ENCODE assay signal across 22 mouse cellular contexts in the genomic region with DNA sequence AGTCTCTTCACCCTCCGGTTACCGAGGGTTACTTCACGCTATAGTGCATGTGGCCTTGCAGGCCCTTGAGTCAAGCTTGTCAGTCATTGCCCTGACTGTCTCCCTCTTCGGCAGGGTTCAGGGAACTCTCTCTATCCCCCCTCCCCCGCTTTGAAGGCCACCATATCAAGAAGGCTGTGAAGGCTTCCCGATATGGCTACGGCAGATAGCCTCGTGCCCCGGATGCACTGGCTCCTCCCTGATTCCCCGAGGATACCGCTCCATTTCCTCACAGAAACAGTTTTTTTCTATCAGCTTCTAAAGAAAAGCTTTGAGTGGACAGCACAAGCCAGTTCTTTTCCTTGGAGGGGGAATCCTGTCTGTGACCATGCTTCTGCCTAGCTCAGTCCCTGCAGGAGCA. TPM values are rescaled to one million over a fixed set of nuclear protein-coding genes. Genes with fewer than 3 reads are reported as not detected.
DNase-seq lines count a peak whose midpoint lies in the region; ATAC-seq and TF ChIP-seq lines count a peak whose summit lies in the region.
"Had no signal": no experiment of that assay in that cellular context is flagged by ENCODE, and none has a peak within 500 bp of the region (broad histone marks: within the 10 kb centered on the region; RNA-seq: fewer than 3 reads in every experiment).

No protein-coding gene starts in this region.

- no peaks in the 10 kb centered on the region for H3K4me1 ChIP-seq in kidney, adult 2 months (ENCODE audit: control insufficient read depth, insufficient read depth, low read length)
- H3K4me1 ChIP-seq in kidney, embryonic 14.5 days (ENCODE audit: control insufficient read depth, insufficient read depth, low read length), result peaks cover 8% of the 10 kb centered on the region
- H3K4me1 ChIP-seq: forebrain, embryonic 15.5 days had no signal

- H3K27ac ChIP-seq in gastrocnemius, adult 2 months, result peak overlapping the region; percentile 44; the same call in 1 of the 2 replicates
- H3K27ac ChIP-seq in kidney, adult 2 months (ENCODE audit: insufficient read depth, low read depth, low read length), result no peak overlapping the region; the same call in 1 of the 2 replicates
- H3K27ac ChIP-seq in kidney, embryonic 14.5 days (ENCODE audit: low read depth, low read length), result no peak overlapping the region
- H3K27ac ChIP-seq: embryonic facial prominence, embryonic 12.5 days; forebrain, embryonic 15.5 days; left cerebral cortex, adult 2 months; liver, embryonic 12.5 days; midbrain, embryonic 10.5 days had no signal

- intact Hi-C loops in gastrocnemius, adult 2 months (cut with DNase I), result no loop called here

- no peak for DNase-seq in gastrocnemius, adult 2 months
- no peak for DNase-seq in gastrocnemius, postnatal 10 days
- DNase-seq in kidney, adult 2 months, result peak; percentile 42
- peak; percentile 48 to 68 for DNase-seq in adrenal gland, postnatal 36 days
- DNase-seq in kidney, postnatal 25 days, result peak; percentile 26 to 56
- DNase-seq in right cerebral cortex, postnatal 36 days (ENCODE audit: low spot score in 2 of 2), result no peak
- DNase-seq in frontal cortex, adult 2 months (ENCODE audit: extremely low spot score in 1 of 2, low spot score in 1 of 2), result no peak
- DNase-seq: cerebellum, adult 11 months; lung, embryonic 14.5 days; thymus, adult 18-20 months had no signal

- H3K9me3 ChIP-seq in kidney, embryonic 14.5 days (ENCODE audit: control insufficient read depth, low read length), result no peaks in the 10 kb centered on the region
- H3K9me3 ChIP-seq: embryonic facial prominence, embryonic 12.5 days; forebrain, embryonic 15.5 days; liver, embryonic 12.5 days; midbrain, embryonic 10.5 days had no signal

- WGBS in kidney, adult 2 months, result 49% methylated on average over 11 of the region's 11 CpGs
- WGBS in kidney, embryonic 14.5 days, result 47% methylated on average over 11 of the region's 11 CpGs

- H3K4me3 ChIP-seq in gastrocnemius, adult 2 months, result no peak overlapping the region
- no peak overlapping the region for H3K4me3 ChIP-seq in kidney, adult 2 months (ENCODE audit: insufficient read depth, low read depth, low read length)
- no peak overlapping the region for H3K4me3 ChIP-seq in kidney, embryonic 14.5 days (ENCODE audit: low read length)
- H3K4me3 ChIP-seq: embryonic facial prominence, embryonic 12.5 days; forebrain, embryonic 15.5 days; left cerebral cortex, adult 2 months; liver, embryonic 12.5 days; midbrain, embryonic 10.5 days had no signal

- no peak for TF ChIP-seq POLR2A in kidney, adult 2 months (IDR thresholded peaks at IDR 0.05; ENCODE audit: low read depth, low read length)

- H3K9ac ChIP-seq in kidney, embryonic 14.5 days (ENCODE audit: low read depth, low read length), result no peak overlapping the region
- H3K9ac ChIP-seq: embryonic facial prominence, embryonic 12.5 days; forebrain, embryonic 15.5 days; liver, embryonic 12.5 days; lung, embryonic 14.5 days had no signal

- H3K27me3 ChIP-seq in kidney, adult 2 months (replicated peaks; ENCODE audit: control insufficient read depth, insufficient read depth, low read length), result no peaks in the 10 kb centered on the region
- H3K27me3 ChIP-seq in kidney, embryonic 14.5 days (ENCODE audit: control insufficient read depth, insufficient read depth, low read length), result no peaks in the 10 kb centered on the region
- H3K27me3 ChIP-seq: embryonic facial prominence, embryonic 12.5 days; forebrain, embryonic 15.5 days had no signal

- H3K4me2 ChIP-seq in kidney, embryonic 14.5 days (replicated peaks; ENCODE audit: low read depth, low read length), result no peak overlapping the region
- H3K4me2 ChIP-seq: embryonic facial prominence, embryonic 12.5 days; forebrain, embryonic 15.5 days; liver, embryonic 12.5 days; lung, embryonic 14.5 days had no signal

- ATAC-seq in kidney, embryonic 14.5 days (ENCODE audit: low FRiP score, low TSS enrichment), result no peak
- ATAC-seq: forebrain, embryonic 15.5 days; liver, embryonic 12.5 days had no signal

- H3K36me3 ChIP-seq in kidney, adult 2 months (ENCODE audit: control insufficient read depth, insufficient read depth, low read length), result no peaks in the 10 kb centered on the region
- no peaks in the 10 kb centered on the region for H3K36me3 ChIP-seq in kidney, embryonic 14.5 days (ENCODE audit: control insufficient read depth, insufficient read depth, low read length)
- H3K36me3 ChIP-seq: embryonic facial prominence, embryonic 12.5 days; forebrain, embryonic 15.5 days; liver, embryonic 12.5 days; midbrain, embryonic 10.5 days had no signal

- TF ChIP-seq CTCF in gastrocnemius, adult 2 months (IDR thresholded peaks at IDR 0.05), result no peak
- TF ChIP-seq CTCF in kidney, adult 2 months (conservative IDR thresholded peaks at IDR 0.05; ENCODE audit: insufficient read depth, insufficient read length, low read depth, low read length), result no peak

RNA-seq across cellular contexts. Expression of gene Lrrk1, which starts 17.4 kb away (rescaled TPM):
- total RNA-seq in gastrocnemius, adult 2 months (2021), result 1 to 10 TPM; 3.0 to 6.4 TPM
- total RNA-seq in gastrocnemius, postnatal 10 days (2021), result 1 to 10 TPM; 7.7 to 9.2 TPM
- polyA plus RNA-seq in kidney, adult 2 months (2012; rRNA removed), result 17.3 and 22.3 TPM in 2 replicates
- 9.3 and 12.4 TPM in 2 replicates for polyA plus RNA-seq in kidney, embryonic 14.5 days (2014; fragmentation: Nextera tagmentation; extraction: Ambion mirVana)
- total RNA-seq in adrenal gland, postnatal 36 days (2021), result 10 to 100 TPM; 15.3 to 15.5 TPM
- polyA plus RNA-seq in frontal cortex, adult 2 months (2012; rRNA removed), result 4.2 and 4.8 TPM in 2 replicates

RNA-seq across cellular contexts. Expression of gene Aldh1a3, which starts 21.8 kb away (rescaled TPM):
- 1 to 10 TPM; 2.0 to 2.5 TPM for total RNA-seq in gastrocnemius, adult 2 months (2021)
- total RNA-seq in gastrocnemius, postnatal 10 days (2021), result 1 to 10 TPM; 7.4 to 9.0 TPM
- polyA plus RNA-seq in kidney, adult 2 months (2012; rRNA removed), result 8.2 and 10.7 TPM in 2 replicates
- 30.4 and 41.7 TPM in 2 replicates for polyA plus RNA-seq in kidney, embryonic 14.5 days (2014; fragmentation: Nextera tagmentation; extraction: Ambion mirVana)
- total RNA-seq in adrenal gland, postnatal 36 days (2021), result 10 to 100 TPM in 1 of 2 experiments, 1 to 10 TPM in 1; 9.2 to 10.4 TPM
- 2.3 and 3.1 TPM in 2 replicates for polyA plus RNA-seq in frontal cortex, adult 2 months (2012; rRNA removed)

RNA-seq across cellular contexts. Expression of gene Gm10974, which starts 39.8 kb away (rescaled TPM):
- not detected for total RNA-seq in gastrocnemius, adult 2 months (2021)
- not detected for total RNA-seq in gastrocnemius, postnatal 10 days (2021)
- polyA plus RNA-seq in kidney, adult 2 months (2012; rRNA removed), result not detected in 2 replicates
- not detected in 2 replicates for polyA plus RNA-seq in kidney, embryonic 14.5 days (2014; fragmentation: Nextera tagmentation; extraction: Ambion mirVana)
- total RNA-seq in adrenal gland, postnatal 36 days (2021), result not detected
- polyA plus RNA-seq in frontal cortex, adult 2 months (2012; rRNA removed), result not detected in 2 replicates
- total RNA-seq: gastrocnemius, adult 18-20 months; heart, adult 18-20 months; layer of hippocampus, adult 18-20 months; left cerebral cortex, adult 2 months had no signal
- polyA plus RNA-seq: embryonic facial prominence, embryonic 12.5 days; forebrain, embryonic 15.5 days; hindbrain, embryonic 11.5 days; limb, embryonic 11.5 days; liver, embryonic 12.5 days; lung, embryonic 14.5 days; midbrain, embryonic 10.5 days; neural tube, embryonic 11.5 days had no signal

Comparison
In these comparisons a context has a peak if more than half of its experiments do, and no peak if none do; other contexts are left out.
1. DNase-seq: peak in kidney, adult 2 months (single experiment), adrenal gland, postnatal 36 days (2 of 2) and kidney, postnatal 25 days (2 of 2); none in gastrocnemius, adult 2 months (single experiment), gastrocnemius, postnatal 10 days (single experiment), right cerebral cortex, postnatal 36 days (0 of 2) and frontal cortex, adult 2 months (0 of 2).